Mouse (Mus musculus): ENCODE results near the gene Olfm2.

- TF ChIP-seq CTCF (IDR thresholded peaks at IDR 0.05; ENCODE audit: extremely low read depth, insufficient read depth, low read length) = no peak
- no peak for TF ChIP-seq POLR2A (IDR thresholded peaks at IDR 0.05; ENCODE audit: extremely low read depth, insufficient read depth, low read length)
Observed at GRCm38 (mm10) chr9:20636790-20637189, 109.4 kb downstream of the Olfm2 start.

Measured in cortical plate, adult 2 months (tissue).